Mouse (Mus musculus) stomach, embryonic 14.5 days (tissue): ENCODE results near the gene Rcc2. TPM values are rescaled to one million over a fixed set of nuclear protein-coding genes. Genes with fewer than 3 reads are reported as not detected.

Experiments used
- ATAC-seq: fragments of 200-750 bp; cut with Nextera tagmentation; 2 replicates; pipeline ENCODE4 v1.8.0; 2017; ENCODE audit warnings: low read depth, moderate TSS enrichment; ENCODE audit not compliant: insufficient number of reproducible peaks, insufficient read depth, low FRiP score
- H3K27ac ChIP-seq: fragments of 300-500 bp; sonication (generic); 2 replicates; pipeline ENCODE4 v1.5.1; 2014; ENCODE audit warnings: mild to moderate bottlenecking, low read length, moderate library complexity, mixed read lengths
- H3K27me3 ChIP-seq: fragments of 300-500 bp; sonication (generic); 2 replicates; pipeline ENCODE4 v1.6.1; 2014; ENCODE audit warnings: low read length, control low read depth, mixed read lengths; ENCODE audit not compliant: control insufficient read depth, insufficient read depth
- H3K36me3 ChIP-seq: fragments of 300-500 bp; sonication (generic); 2 replicates; pipeline ENCODE4 v1.6.1; 2014; ENCODE audit warnings: mild to moderate bottlenecking, control low read depth, low read length, moderate library complexity, mixed read lengths; ENCODE audit not compliant: control insufficient read depth, insufficient read depth
- H3K4me1 ChIP-seq: fragments of 300-500 bp; sonication (generic); 2 replicates; pipeline ENCODE4 v1.6.1; 2014; ENCODE audit warnings: low read length, control low read depth, mixed read lengths; ENCODE audit not compliant: control insufficient read depth, insufficient read depth
- H3K4me2 ChIP-seq: fragments of 300-500 bp; sonication (generic); replicated peaks from 2 replicates; pipeline ENCODE4 v1.6.1; 2014; ENCODE audit warnings: low read depth, low read length, control low read depth
- H3K4me3 ChIP-seq: fragments of 300-500 bp; sonication (generic); 2 replicates; pipeline ENCODE4 v1.5.1; 2014; ENCODE audit warnings: low read depth, low read length, control low read depth
- H3K9ac ChIP-seq: fragments of 300-500 bp; sonication (generic); replicated peaks from 2 replicates; pipeline ENCODE4 v1.6.1; 2014; ENCODE audit warnings: low read depth, mild to moderate bottlenecking, control low read depth, low read length, moderate library complexity, mixed read lengths
- H3K9me3 ChIP-seq: fragments of 300-500 bp; sonication (generic); 2 replicates; pipeline ENCODE4 v1.6.1; 2016; ENCODE audit warnings: low read depth, low read length, control low read depth; ENCODE audit not compliant: control insufficient read depth
- WGBS: fragments of 180-500 bp; shearing (Covaris S2); extraction: QIAGEN DNeasy Blood & Tissue Kit; methylation state at CpG from one replicate; pipeline ENCODE4 v1.1.7; 2014; 5-methylcytosine and 5-hydroxymethylcytosine counted together
- polyA plus RNA-seq: library from polyadenylated mRNA; unstranded; fragments of >200 nt; fragmentation: Nextera tagmentation; extraction: Ambion mirVana; gene quantifications from 2 replicates; pipeline ENCODE4 v1.2.1, GENCODE M21; 2014

Gene Rcc2
- polyA plus RNA-seq, 1 experiment from 2014 or later: 26.6 TPM

DNA sequence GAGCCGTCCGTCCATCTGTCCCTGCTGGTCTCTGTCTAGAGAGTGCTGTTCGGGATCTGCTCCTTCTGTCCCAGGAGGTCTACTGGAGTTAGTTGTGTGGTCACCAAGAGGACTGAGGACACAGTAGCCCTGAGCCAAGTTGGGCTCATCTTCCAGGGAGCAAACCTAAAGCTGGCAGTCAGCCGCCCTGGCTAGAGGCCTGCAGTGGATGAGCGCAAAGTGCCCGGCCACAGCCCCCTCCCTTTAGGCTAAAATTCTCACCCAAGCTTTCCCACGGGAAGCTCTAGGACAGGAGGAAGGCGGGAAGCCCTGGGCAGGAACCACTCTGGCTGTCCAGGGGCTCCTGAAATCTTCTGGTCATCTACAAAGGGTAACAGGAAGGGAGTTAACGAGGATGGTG, 22.4 kb downstream of the Rcc2 start:
- no peak overlapping the region for H3K4me2 ChIP-seq
- H3K4me3 ChIP-seq: no peak overlapping the region
- H3K9me3 ChIP-seq: no peaks in the 10 kb centered on the region
- H3K27ac ChIP-seq: no peak overlapping the region
- H3K9ac ChIP-seq: no peak overlapping the region
- 74% methylated on average over 9 of the region's 9 CpGs for WGBS
- no peaks in the 10 kb centered on the region for H3K27me3 ChIP-seq
- H3K36me3 ChIP-seq: peaks cover 41% of the 10 kb centered on the region
- H3K4me1 ChIP-seq: no peaks in the 10 kb centered on the region
- no peak for ATAC-seq

GRCm38 (mm10) chr4:140723192-140723591, 22.9 kb downstream of the Rcc2 start:
- WGBS: 80% methylated on average over 9 of the region's 9 CpGs
- H3K4me1 ChIP-seq: no peaks in the 10 kb centered on the region
- H3K27ac ChIP-seq: no peak overlapping the region
- no peak overlapping the region for H3K4me2 ChIP-seq
- peaks cover 36% of the 10 kb centered on the region for H3K36me3 ChIP-seq
- no peak for ATAC-seq
- H3K9ac ChIP-seq: no peak overlapping the region
- H3K9me3 ChIP-seq: no peaks in the 10 kb centered on the region
- H3K4me3 ChIP-seq: no peak overlapping the region
- no peaks in the 10 kb centered on the region for H3K27me3 ChIP-seq

- no peak for ATAC-seq
- no peaks in the 10 kb centered on the region for H3K9me3 ChIP-seq
- H3K9ac ChIP-seq: no peak overlapping the region
- no peaks in the 10 kb centered on the region for H3K4me1 ChIP-seq
- peaks cover 30% of the 10 kb centered on the region for H3K36me3 ChIP-seq
- no peaks in the 10 kb centered on the region for H3K27me3 ChIP-seq
- no peak overlapping the region for H3K4me2 ChIP-seq
- 51% methylated on average over 5 of the region's 5 CpGs for WGBS
- H3K27ac ChIP-seq: no peak overlapping the region
- no peak overlapping the region for H3K4me3 ChIP-seq
Measured at GRCm38 (mm10) chr4:140723801-140724200, 23.5 kb downstream of the Rcc2 start.

- H3K36me3 ChIP-seq: peaks cover 23% of the 10 kb centered on the region
- H3K4me1 ChIP-seq: no peaks in the 10 kb centered on the region
- 64% methylated on average over 6 of the region's 6 CpGs for WGBS
- no peak overlapping the region for H3K9ac ChIP-seq
- no peak overlapping the region for H3K27ac ChIP-seq
- H3K4me3 ChIP-seq: no peak overlapping the region
- no peaks in the 10 kb centered on the region for H3K27me3 ChIP-seq
- no peak for ATAC-seq
- no peaks in the 10 kb centered on the region for H3K9me3 ChIP-seq
- no peak overlapping the region for H3K4me2 ChIP-seq
Measured at GRCm38 (mm10) chr4:140724739-140725138, 24.4 kb downstream of the Rcc2 start.

DNA sequence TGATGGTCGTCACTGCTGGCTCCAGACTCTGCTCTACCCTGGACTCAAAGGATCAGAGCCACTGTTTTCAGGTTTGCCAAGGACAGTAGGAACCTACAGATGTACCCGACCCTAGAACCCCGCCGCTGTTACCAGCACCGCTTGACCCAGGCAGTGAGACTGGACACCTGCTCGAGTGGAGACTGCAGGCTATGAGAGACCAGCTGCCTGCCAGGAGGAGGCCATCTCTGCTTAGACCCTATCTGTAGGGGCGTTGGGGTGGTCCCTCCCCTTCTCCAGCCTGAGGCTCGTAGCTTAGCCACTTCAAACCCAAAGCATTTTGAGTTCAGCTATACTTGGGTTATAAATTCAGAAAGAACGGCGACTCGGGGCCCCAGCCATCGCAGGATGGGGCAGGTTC, 26.6 kb downstream of the Rcc2 start:
- Histone ChIP-seq H3K27me3 (no peaks in the 10 kb centered on the region), H3K9me3 (no peaks in the 10 kb centered on the region), H3K9ac (no peak overlapping the region), H3K4me3 (no peak overlapping the region), H3K4me1 (no peaks in the 10 kb centered on the region), H3K4me2 (no peak overlapping the region), H3K27ac (no peak overlapping the region), H3K36me3 (peaks cover under 1% of the 10 kb centered on the region; the same call in 1 of the 2 replicates)
- WGBS: 80% methylated on average over 12 of the region's 12 CpGs
- no peak for ATAC-seq

DNA sequence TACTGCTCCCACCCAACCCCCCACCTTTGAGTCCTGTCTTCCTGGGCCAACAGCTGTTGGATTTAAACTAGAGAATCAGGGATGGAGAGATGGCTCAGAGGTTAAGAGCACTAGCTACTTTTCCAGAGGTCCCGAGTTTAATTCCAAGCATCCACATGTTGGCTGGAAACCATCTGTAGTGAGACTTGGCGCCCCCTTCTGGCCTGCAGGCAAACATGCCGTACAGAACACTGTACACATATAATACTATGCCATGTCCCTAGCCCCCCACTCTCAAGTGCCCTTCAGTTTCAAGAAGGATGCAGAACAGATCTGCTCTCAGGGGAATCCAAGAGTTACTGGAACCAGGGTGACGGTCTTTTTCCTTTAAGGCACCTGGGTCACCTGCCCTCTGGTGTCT, 31.3 kb downstream of the Rcc2 start:
- Histone ChIP-seq H3K36me3 (no peaks in the 10 kb centered on the region), H3K27me3 (no peaks in the 10 kb centered on the region), H3K9me3 (no peaks in the 10 kb centered on the region), H3K4me1 (no peaks in the 10 kb centered on the region), H3K9ac (no peak overlapping the region), H3K27ac (no peak overlapping the region), H3K4me3 (no peak overlapping the region), H3K4me2 (no peak overlapping the region)
- WGBS: 72% methylated on average over 4 of the region's 4 CpGs
- ATAC-seq: no peak

DNA sequence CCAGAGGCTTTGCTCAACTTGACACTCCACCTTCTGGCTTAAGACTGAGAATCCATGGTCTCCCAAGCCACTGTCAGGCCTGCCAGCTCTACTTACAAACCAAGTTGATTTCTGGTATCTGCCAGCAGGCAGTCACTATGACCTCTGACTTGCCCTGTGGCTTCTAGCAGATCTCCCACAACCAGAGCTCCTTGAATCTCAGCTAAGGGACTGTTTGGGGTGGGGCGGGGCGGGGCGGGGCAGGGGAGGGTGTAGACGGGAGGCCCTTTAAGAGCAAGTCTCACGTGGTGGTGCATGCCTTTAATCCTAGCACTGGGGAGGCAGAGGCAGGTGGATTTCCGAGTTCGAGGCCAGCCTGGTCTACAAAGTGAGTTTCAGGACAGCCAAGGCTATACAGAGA, 32.5 kb downstream of the Rcc2 start:
- no peak overlapping the region for H3K27ac ChIP-seq
- H3K4me1 ChIP-seq: no peaks in the 10 kb centered on the region
- no peaks in the 10 kb centered on the region for H3K27me3 ChIP-seq
- ATAC-seq: no peak
- H3K9ac ChIP-seq: no peak overlapping the region
- H3K4me3 ChIP-seq: no peak overlapping the region
- WGBS: 69% methylated on average over 7 of the region's 7 CpGs
- no peak overlapping the region for H3K4me2 ChIP-seq
- H3K36me3 ChIP-seq: no peaks in the 10 kb centered on the region
- H3K9me3 ChIP-seq: no peaks in the 10 kb centered on the region

DNA sequence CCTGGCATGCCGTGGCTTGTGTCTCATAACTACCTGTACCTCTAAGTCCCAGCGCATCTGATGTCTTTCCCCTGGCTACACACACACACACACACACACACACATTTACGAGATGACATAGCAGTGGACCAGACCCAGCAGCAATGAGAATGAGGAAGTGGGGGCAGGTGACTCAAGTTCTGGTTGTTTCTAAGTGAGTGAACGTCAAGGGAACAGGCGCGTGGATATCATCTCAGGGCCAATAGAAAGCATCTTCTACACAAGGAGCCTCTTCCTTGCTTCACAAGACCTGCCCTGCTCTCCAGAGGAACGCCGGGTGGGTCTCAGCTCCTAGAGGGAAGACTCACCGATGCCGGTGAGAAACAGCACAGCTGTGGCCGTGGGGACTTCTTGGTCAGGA, 40.3 kb downstream of the Rcc2 start:
- no peak overlapping the region for H3K9ac ChIP-seq
- H3K4me1 ChIP-seq: no peaks in the 10 kb centered on the region
- WGBS: 86% methylated on average over 11 of the region's 11 CpGs
- H3K27ac ChIP-seq: no peak overlapping the region
- no peak for ATAC-seq
- H3K36me3 ChIP-seq: no peaks in the 10 kb centered on the region
- H3K9me3 ChIP-seq: no peaks in the 10 kb centered on the region
- H3K4me3 ChIP-seq: no peak overlapping the region
- no peak overlapping the region for H3K4me2 ChIP-seq
- no peaks in the 10 kb centered on the region for H3K27me3 ChIP-seq

GRCm38 (mm10) chr4:140741401-140741800, 41.1 kb downstream of the Rcc2 start:
- Histone ChIP-seq H3K27me3 (no peaks in the 10 kb centered on the region), H3K36me3 (no peaks in the 10 kb centered on the region), H3K4me3 (no peak overlapping the region), H3K4me2 (no peak overlapping the region), H3K4me1 (no peaks in the 10 kb centered on the region), H3K9ac (no peak overlapping the region), H3K9me3 (no peaks in the 10 kb centered on the region), H3K27ac (no peak overlapping the region)
- no peak for ATAC-seq
- 81% methylated on average over 6 of the region's 6 CpGs for WGBS
